In the genomic region with DNA sequence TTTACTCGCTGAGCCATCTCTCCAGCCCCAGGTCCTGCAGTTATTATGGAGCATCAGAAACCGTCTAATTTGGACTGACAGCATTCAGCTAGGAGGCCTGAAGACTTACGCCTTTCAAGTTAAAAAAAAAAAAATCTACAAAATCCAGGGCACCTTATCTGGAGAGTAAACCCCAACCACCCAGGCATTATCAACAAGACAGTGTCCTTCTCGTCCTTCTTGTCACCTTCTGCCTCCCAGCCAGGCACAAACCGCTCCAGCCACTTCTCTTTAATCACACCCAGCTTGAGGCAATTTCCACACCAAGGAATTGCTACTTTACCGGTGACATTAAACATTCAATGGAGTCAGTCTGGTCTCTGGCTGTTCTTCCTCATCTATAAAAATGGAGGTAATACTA, we compare ENCODE assay signal across 31 mouse cellular contexts. TPM values are rescaled to one million over a fixed set of nuclear protein-coding genes. Genes with fewer than 3 reads are reported as not detected.
DNase-seq lines count a peak whose midpoint lies in the region; ATAC-seq lines count a peak whose summit lies in the region.
"Had no signal": no experiment of that assay in that cellular context is flagged by ENCODE, and none has a peak within 500 bp of the region (broad histone marks: within the 10 kb centered on the region; RNA-seq: fewer than 3 reads in every experiment).

No protein-coding gene starts in this region.

- H3K27me3 ChIP-seq in forebrain, embryonic 11.5 days (ENCODE audit: control insufficient read depth, insufficient read depth, low read length) = no peaks in the 10 kb centered on the region
- no peaks in the 10 kb centered on the region for H3K27me3 ChIP-seq in forebrain, embryonic 14.5 days (replicated peaks; ENCODE audit: control insufficient read depth, insufficient read depth, low read length)
- no peaks in the 10 kb centered on the region for H3K27me3 ChIP-seq in erythroblast, embryonic 14.5 days (ENCODE audit: control insufficient read depth)
- no peaks in the 10 kb centered on the region for H3K27me3 ChIP-seq in liver, embryonic 13.5 days
- H3K27me3 ChIP-seq: CH12.LX; embryonic facial prominence, embryonic 15.5 days; hindbrain, embryonic 15.5 days; Patski; stomach, embryonic 15.5 days had no signal

- no peaks in the 10 kb centered on the region for H3K4me1 ChIP-seq in forebrain, embryonic 11.5 days (replicated peaks; ENCODE audit: control insufficient read depth, insufficient read depth, low read length)
- H3K4me1 ChIP-seq in forebrain, embryonic 14.5 days (ENCODE audit: control insufficient read depth, insufficient read depth, low read length) = no peaks in the 10 kb centered on the region
- H3K4me1 ChIP-seq in erythroblast, embryonic 14.5 days (ENCODE audit: control insufficient read depth) = peaks cover 67% of the 10 kb centered on the region
- peaks cover 71% of the 10 kb centered on the region for H3K4me1 ChIP-seq in liver, embryonic 13.5 days (replicated peaks)
- H3K4me1 ChIP-seq: embryonic facial prominence, embryonic 15.5 days; stomach, embryonic 15.5 days had no signal

- 87% methylated on average over 6 of the region's 6 CpGs for WGBS in forebrain, embryonic 11.5 days
- WGBS in forebrain, embryonic 14.5 days = 88% methylated on average over 6 of the region's 6 CpGs
- WGBS in liver, embryonic 13.5 days (ENCODE audit: insufficient replicate concordance) = 15% methylated on average over 6 of the region's 6 CpGs

- no peaks in the 10 kb centered on the region for H3K9me3 ChIP-seq in forebrain, embryonic 11.5 days (ENCODE audit: control insufficient read depth, low read length)
- no peaks in the 10 kb centered on the region for H3K9me3 ChIP-seq in forebrain, embryonic 14.5 days (replicated peaks; ENCODE audit: control insufficient read depth, low read length)
- peaks cover 5% of the 10 kb centered on the region; the same call in 1 of the 2 replicates for H3K9me3 ChIP-seq in erythroblast, embryonic 14.5 days (ENCODE audit: control insufficient read depth, low read length)
- H3K9me3 ChIP-seq in liver, embryonic 13.5 days (replicated peaks) = 0 out of 2 replicates have a peak, but pooled peaks cover 4% of the 10 kb centered on the region
- H3K9me3 ChIP-seq: embryonic facial prominence, embryonic 10.5 days; embryonic facial prominence, embryonic 15.5 days; forebrain, embryonic 10.5 days; hindbrain, embryonic 10.5 days; hindbrain, embryonic 15.5 days; stomach, embryonic 15.5 days had no signal

- H3K4me3 ChIP-seq in forebrain, embryonic 11.5 days (ENCODE audit: low read depth, low read length) = no peak overlapping the region
- H3K4me3 ChIP-seq in forebrain, embryonic 14.5 days (ENCODE audit: low read depth, low read length) = no peak overlapping the region
- peak overlapping the region; percentile 6 for H3K4me3 ChIP-seq in erythroblast, embryonic 14.5 days (replicated peaks)
- H3K4me3 ChIP-seq in liver, embryonic 13.5 days (replicated peaks) = no peak overlapping the region
- H3K4me3 ChIP-seq: embryonic facial prominence, embryonic 10.5 days; embryonic facial prominence, embryonic 15.5 days; forebrain, embryonic 10.5 days; hindbrain, embryonic 10.5 days; hindbrain, embryonic 15.5 days; megakaryocyte, embryonic 14.5 days; stomach, embryonic 15.5 days had no signal

- ATAC-seq in forebrain, embryonic 11.5 days (replicated peaks; ENCODE audit: low FRiP score) = no peak
- ATAC-seq in forebrain, embryonic 14.5 days = no peak
- ATAC-seq in liver, embryonic 13.5 days (ENCODE audit: low read depth) = peak; percentile 86
- ATAC-seq in megakaryocyte progenitor cell, adult 5-6 weeks (replicated peaks; ENCODE audit: poor library complexity) = peak; percentile 91
- ATAC-seq: forebrain, postnatal 0 days; inflammation-experienced regulatory T-cells, adult 6 months; Patski had no signal

- no peak overlapping the region for H3K4me2 ChIP-seq in forebrain, embryonic 11.5 days (ENCODE audit: low read depth, low read length, severe bottlenecking)
- no peak overlapping the region for H3K4me2 ChIP-seq in forebrain, embryonic 14.5 days (ENCODE audit: low read length)
- peak overlapping the region; percentile 25 for H3K4me2 ChIP-seq in liver, embryonic 13.5 days
- H3K4me2 ChIP-seq: embryonic facial prominence, embryonic 15.5 days; hindbrain, embryonic 15.5 days; lung, embryonic 14.5 days; stomach, embryonic 15.5 days had no signal

- H3K27ac ChIP-seq in forebrain, embryonic 11.5 days (ENCODE audit: low read depth, low read length) = no peak overlapping the region
- no peak overlapping the region for H3K27ac ChIP-seq in forebrain, embryonic 14.5 days (ENCODE audit: low read depth, low read length)
- H3K27ac ChIP-seq in liver, embryonic 13.5 days = peak overlapping the region; percentile 84
- H3K27ac ChIP-seq: embryonic facial prominence, embryonic 10.5 days; embryonic facial prominence, embryonic 15.5 days; forebrain, embryonic 10.5 days; hindbrain, embryonic 10.5 days; hindbrain, embryonic 15.5 days; stomach, embryonic 15.5 days had no signal

- no peak overlapping the region for H3K9ac ChIP-seq in forebrain, embryonic 11.5 days (ENCODE audit: low read length)
- no peak overlapping the region for H3K9ac ChIP-seq in forebrain, embryonic 14.5 days (ENCODE audit: low read length)
- H3K9ac ChIP-seq in liver, embryonic 13.5 days = peak overlapping the region; percentile 46; the same call in 1 of the 2 replicates
- H3K9ac ChIP-seq: embryonic facial prominence, embryonic 15.5 days; forebrain, postnatal 0 days; hindbrain, embryonic 15.5 days; lung, embryonic 14.5 days; stomach, embryonic 15.5 days had no signal

- peak; percentile 11 for DNase-seq in forebrain, embryonic 11.5 days (ENCODE audit: low spot score)
- DNase-seq in forebrain, embryonic 14.5 days (ENCODE audit: low spot score) = no peak
- DNase-seq in liver, embryonic 13.5 days = peak; percentile 62
- DNase-seq in lung, postnatal 25 days (ENCODE audit: low spot score) = no peak
- no peak for DNase-seq in embryo, embryonic 11 days
- no peak for DNase-seq in heart, adult 8-10 months (ENCODE audit: low spot score)
- DNase-seq: adrenal gland, postnatal 25 days; cerebellum, adult 8-10 months; forebrain, postnatal 0 days; gastrocnemius, postnatal 10 days; heart, postnatal 14 days; kidney, adult 11 months; kidney, postnatal 14 days; layer of hippocampus, adult 9-11 months; lung, embryonic 14.5 days; lung, postnatal 14 days; midbrain, embryonic 14.5 days; right cerebral cortex, postnatal 25 days; thymus, postnatal 14 days had no signal

- H3K36me3 ChIP-seq in forebrain, embryonic 11.5 days (ENCODE audit: control insufficient read depth, insufficient read depth, low read length) = peaks cover 1% of the 10 kb centered on the region; the same call in 1 of the 2 replicates
- no peaks in the 10 kb centered on the region; the same call in 1 of the 2 replicates for H3K36me3 ChIP-seq in forebrain, embryonic 14.5 days (ENCODE audit: control insufficient read depth, insufficient read depth, low read length)
- H3K36me3 ChIP-seq in erythroblast, embryonic 14.5 days (ENCODE audit: control insufficient read depth) = peaks cover 25% of the 10 kb centered on the region
- H3K36me3 ChIP-seq in liver, embryonic 13.5 days = peaks cover 4% of the 10 kb centered on the region; the same call in 1 of the 2 replicates
- H3K36me3 ChIP-seq: hindbrain, embryonic 15.5 days; stomach, embryonic 15.5 days had no signal

RNA-seq across cellular contexts. Expression of a gene that starts 10.9 kb away (rescaled TPM):
- 12.5 and 13.3 TPM in 2 replicates for polyA plus RNA-seq in forebrain, embryonic 11.5 days (2014; fragmentation: Nextera tagmentation; extraction: Ambion mirVana)
- polyA plus RNA-seq in forebrain, embryonic 14.5 days (2014; fragmentation: Nextera tagmentation; extraction: Ambion mirVana) = 10.4 and 15.8 TPM in 2 replicates
- polyA plus RNA-seq in erythroblast, embryonic 14.5 days (2012) = 0.60 and 0.71 TPM in 2 replicates
- polyA plus RNA-seq in liver, embryonic 13.5 days (2015; fragmentation: Nextera tagmentation; extraction: Ambion mirVana) = 3.9 and 4.5 TPM in 2 replicates
- total RNA-seq in megakaryocyte progenitor cell, adult 5-6 weeks (2015) = 1.2 and 3.1 TPM in 2 replicates
- total RNA-seq in megakaryocyte progenitor cell, adult 5-6 weeks (2017) = 1.8 and 3.1 TPM in 2 replicates
- total RNA-seq in heart, adult 8-10 months (2022) = 10 to 100 TPM in 3 of 4 experiments, 1 to 10 TPM in 1; 8.2 to 11.5 (median 10.7) TPM

RNA-seq across cellular contexts. Expression of a gene that starts 34.4 kb away (rescaled TPM):
- 172 and 184 TPM in 2 replicates for polyA plus RNA-seq in forebrain, embryonic 11.5 days (2014; fragmentation: Nextera tagmentation; extraction: Ambion mirVana)
- polyA plus RNA-seq in forebrain, embryonic 14.5 days (2014; fragmentation: Nextera tagmentation; extraction: Ambion mirVana) = 154 and 176 TPM in 2 replicates
- 1.9 and 3.5 TPM in 2 replicates for polyA plus RNA-seq in erythroblast, embryonic 14.5 days (2012)
- polyA plus RNA-seq in liver, embryonic 13.5 days (2015; fragmentation: Nextera tagmentation; extraction: Ambion mirVana) = 259 and 263 TPM in 2 replicates
- total RNA-seq in megakaryocyte progenitor cell, adult 5-6 weeks (2015) = 231 and 253 TPM in 2 replicates
- 239 and 266 TPM in 2 replicates for total RNA-seq in megakaryocyte progenitor cell, adult 5-6 weeks (2017)
- total RNA-seq in heart, adult 8-10 months (2022) = 100 to 1,000 TPM; 234 to 269 (median 250) TPM

RNA-seq across cellular contexts. Expression of a gene that starts 55.2 kb away (rescaled TPM):
- polyA plus RNA-seq in forebrain, embryonic 11.5 days (2014; fragmentation: Nextera tagmentation; extraction: Ambion mirVana) = 54.5 and 55.2 TPM in 2 replicates
- 35.3 and 38.7 TPM in 2 replicates for polyA plus RNA-seq in forebrain, embryonic 14.5 days (2014; fragmentation: Nextera tagmentation; extraction: Ambion mirVana)
- polyA plus RNA-seq in erythroblast, embryonic 14.5 days (2012) = 0.02 and 0.31 TPM in 2 replicates
- polyA plus RNA-seq in liver, embryonic 13.5 days (2015; fragmentation: Nextera tagmentation; extraction: Ambion mirVana) = 30.3 and 36.7 TPM in 2 replicates
- total RNA-seq in megakaryocyte progenitor cell, adult 5-6 weeks (2015) = 50.9 and 65.2 TPM in 2 replicates
- 47.3 and 53.0 TPM in 2 replicates for total RNA-seq in megakaryocyte progenitor cell, adult 5-6 weeks (2017)
- 10 to 100 TPM; 17.5 to 23.3 (median 20.6) TPM for total RNA-seq in heart, adult 8-10 months (2022)

Comparison
In these comparisons a context has a peak if more than half of its experiments do, and no peak if none do; other contexts are left out.
1. DNase-seq: peak in forebrain, embryonic 11.5 days (single experiment) and liver, embryonic 13.5 days (single experiment); none in forebrain, embryonic 14.5 days (single experiment), lung, postnatal 25 days (single experiment), embryo, embryonic 11 days (single experiment) and heart, adult 8-10 months (single experiment).
2. ATAC-seq: peak in liver, embryonic 13.5 days (single experiment) and megakaryocyte progenitor cell, adult 5-6 weeks (single experiment); none in forebrain, embryonic 11.5 days (single experiment) and forebrain, embryonic 14.5 days (single experiment).
3. RNA of a gene that starts 34.4 kb away (polyA plus RNA-seq): 259 to 263 TPM in liver, embryonic 13.5 days, 172 to 184 TPM in forebrain, embryonic 11.5 days and 154 to 176 TPM in forebrain, embryonic 14.5 days; 1.9 to 3.5 TPM in erythroblast, embryonic 14.5 days; every median in the first group is over 10 times any median in the second.
4. RNA of a gene that starts 55.2 kb away (polyA plus RNA-seq): 54.5 to 55.2 TPM in forebrain, embryonic 11.5 days, 35.3 to 38.7 TPM in forebrain, embryonic 14.5 days and 30.3 to 36.7 TPM in liver, embryonic 13.5 days; 0.02 to 0.31 TPM in erythroblast, embryonic 14.5 days; every median in the first group is over 10 times any median in the second.